Mouse (Mus musculus) testis, adult 2 months (tissue): ENCODE measurements around the gene Vps4a. TPM values are rescaled to one million over a fixed set of nuclear protein-coding genes. Genes with fewer than 3 reads are reported as not detected.

Experiments
- H3K27ac ChIP-seq: fragments of 200-500 bp; 2 replicates; pipeline ENCODE4 v1.5.1; 2012; ENCODE audit warnings: low read depth, low read length; ENCODE audit not compliant: control insufficient read depth, insufficient read depth
- H3K27me3 ChIP-seq: fragments of 200-500 bp; 2 replicates; pipeline ENCODE4 v1.6.1; 2012; ENCODE audit warnings: mild to moderate bottlenecking, low read length, moderate library complexity; ENCODE audit not compliant: control insufficient read depth, insufficient read depth
- H3K36me3 ChIP-seq: fragments of 200-500 bp; 2 replicates; pipeline ENCODE4 v1.6.1; 2012; ENCODE audit warnings: mild to moderate bottlenecking, low read length; ENCODE audit not compliant: control insufficient read depth, insufficient read depth
- H3K4me1 ChIP-seq: fragments of 200-500 bp; 2 replicates; pipeline ENCODE4 v1.6.1; 2012; ENCODE audit warnings: low read length; ENCODE audit not compliant: control insufficient read depth, insufficient read depth
- H3K4me3 ChIP-seq: fragments of 200-500 bp; 2 replicates; pipeline ENCODE4 v1.5.1; 2012; ENCODE audit warnings: low read depth, mild to moderate bottlenecking, low read length, moderate library complexity, mixed read lengths; ENCODE audit not compliant: control insufficient read depth
- CTCF ChIP-seq: fragments of 200-500 bp; IDR thresholded peaks from 2 replicates; pipeline ENCODE4 v1.5.1; 2012; ENCODE audit warnings: low read depth, mild to moderate bottlenecking, inconsistent platforms, low read length, moderate library complexity; ENCODE audit not compliant: control insufficient read depth, insufficient read depth, insufficient replicate concordance
- polyA plus RNA-seq: library from polyadenylated mRNA; depleted of rRNA; stranded (reverse); fragments of >200 nt; gene quantifications from 2 replicates; pipeline ENCODE4 v1.2.3, GENCODE M21; 2012; rRNA removed

The Vps4a gene
- polyA plus RNA-seq, 1 experiment, result 97.0 TPM

- TF ChIP-seq CTCF, result no peak
- no peaks in the 10 kb centered on the region; the same call in 1 of the 2 replicates for H3K4me1 ChIP-seq
- H3K27ac ChIP-seq, result no peak overlapping the region
- H3K4me3 ChIP-seq, result no peak overlapping the region
- no peaks in the 10 kb centered on the region for H3K27me3 ChIP-seq
- no peaks in the 10 kb centered on the region; the same call in 1 of the 2 replicates for H3K36me3 ChIP-seq
These were observed 59.5 kb downstream of the Vps4a start for GRCm38 (mm10) chr8:107090531-107090930.

Other genes with a start within 250 kb of the Vps4a start
- gene Has3, start 161.0 kb upstream of the Vps4a start, polyA plus RNA-seq, result 0.35 and 0.43 TPM in 2 replicates
- 26.1 and 27.4 TPM in 2 replicates for gene Utp4, start 137.6 kb upstream of the Vps4a start, polyA plus RNA-seq
- 13.4 and 14.4 TPM in 2 replicates for gene Sntb2, start 95.5 kb upstream of the Vps4a start, polyA plus RNA-seq
- 1.7 and 1.8 TPM in 2 replicates for gene Pdf, start 17.4 kb downstream of the Vps4a start, polyA plus RNA-seq
- 78.6 and 87.1 TPM in 2 replicates for gene Cog8, start 25.5 kb downstream of the Vps4a start, polyA plus RNA-seq
- gene Nip7, start 25.7 kb downstream of the Vps4a start, polyA plus RNA-seq, result 32.1 and 37.3 TPM in 2 replicates
- gene Tmed6, start 34.4 kb downstream of the Vps4a start, polyA plus RNA-seq, result 92.7 and 108 TPM in 2 replicates
- gene Terf2, start 65.3 kb downstream of the Vps4a start, polyA plus RNA-seq, result 13.6 and 14.1 TPM in 2 replicates
- gene Cyb5b, start 119.4 kb downstream of the Vps4a start, polyA plus RNA-seq, result 31.2 and 31.4 TPM in 2 replicates